Mouse (Mus musculus) cerebellum, adult 2 months (tissue): Measurements from ENCODE around the gene Ednra.

Source experiments
- CTCF ChIP-seq: fragments of 200-500 bp; IDR thresholded peaks from 2 replicates; pipeline ENCODE4 v1.5.1; 2011; ENCODE audit warnings: low read depth, mild to moderate bottlenecking, control low read depth, low read length, moderate library complexity, borderline replicate concordance; ENCODE audit not compliant: insufficient read depth
- POLR2A ChIP-seq: fragments of 200-500 bp; IDR thresholded peaks from 2 replicates; pipeline ENCODE4 v1.6.1; 2011; ENCODE audit warnings: low read length, control low read depth, borderline replicate concordance; ENCODE audit not compliant: insufficient read depth

DNA sequence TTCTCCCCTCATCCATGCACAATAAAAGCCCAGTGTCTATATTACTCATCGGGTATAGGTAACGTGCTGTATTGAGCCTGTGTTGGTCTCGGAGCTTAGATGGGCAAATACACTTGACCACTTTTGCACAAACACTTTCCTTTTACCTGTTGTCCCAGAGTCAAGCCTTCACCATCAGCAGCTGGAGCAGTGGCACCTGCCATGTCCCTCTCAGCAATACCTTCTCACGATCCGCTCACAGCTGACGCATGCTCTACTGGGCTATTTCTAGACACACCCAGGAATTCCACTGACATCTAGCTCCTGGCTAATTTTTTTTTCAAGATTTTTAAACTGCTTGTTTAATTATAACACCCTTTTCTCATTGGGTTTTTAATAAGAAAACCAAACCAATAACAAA lies 14.2 kb upstream of the Ednra start:
- TF ChIP-seq CTCF (no peak), POLR2A (no peak)
